Mouse (Mus musculus) liver, adult (tissue): ENCODE data around the gene Ppib.

Experiments used
- GATA4 ChIP-seq: IDR thresholded peaks from 2 replicates; pipeline ENCODE4 v1.6.1; 2014; ENCODE audit warnings: mild to moderate bottlenecking, low read length; ENCODE audit not compliant: insufficient replicate concordance

Gene Ppib

GRCm38 (mm10) chr9:66105168-66105567 is 45.1 kb downstream of the Ppib start:
- TF ChIP-seq GATA4 = no peak

GRCm38 (mm10) chr9:66109574-66109973 is 49.6 kb downstream of the Ppib start:
- TF ChIP-seq GATA4 = no peak

- no peak for TF ChIP-seq GATA4
Measured at GRCm38 (mm10) chr9:66110126-66110525, 50.1 kb downstream of the Ppib start.

GRCm38 (mm10) chr9:66110611-66111379 is 50.8 kb downstream of the Ppib start:
- no peak for TF ChIP-seq GATA4

GRCm38 (mm10) chr9:66114341-66114740 is 54.3 kb downstream of the Ppib start:
- TF ChIP-seq GATA4 = no peak
